Mouse (Mus musculus): ENCODE data around the gene Eri3.

The Eri3 gene

GRCm38 (mm10) chr4:117624660-117625059 is 74.5 kb downstream of the Eri3 start:
- no peak for DNase-seq (ENCODE audit: low spot score in 2 of 2)

GRCm38 (mm10) chr4:117628464-117628863 is 78.3 kb downstream of the Eri3 start:
- DNase-seq (ENCODE audit: low spot score in 2 of 2): no peak

GRCm38 (mm10) chr4:117630053-117630670 is 80.0 kb downstream of the Eri3 start:
- no peak for DNase-seq (ENCODE audit: low spot score in 2 of 2)

GRCm38 (mm10) chr4:117633527-117633926 is 83.4 kb downstream of the Eri3 start:
- no peak for DNase-seq (ENCODE audit: low spot score in 2 of 2)

- DNase-seq (ENCODE audit: low spot score in 2 of 2): no peak
Observed at GRCm38 (mm10) chr4:117634642-117635041, 84.5 kb downstream of the Eri3 start.

- DNase-seq (ENCODE audit: low spot score in 2 of 2): no peak
Observed at GRCm38 (mm10) chr4:117636152-117636551, 86.0 kb downstream of the Eri3 start.

GRCm38 (mm10) chr4:117636891-117637613 is 86.9 kb downstream of the Eri3 start:
- no peak for DNase-seq (ENCODE audit: low spot score in 2 of 2)

GRCm38 (mm10) chr4:117640925-117641703 is 90.9 kb downstream of the Eri3 start:
- no peak for DNase-seq (ENCODE audit: low spot score in 2 of 2)

- DNase-seq (ENCODE audit: low spot score in 2 of 2): no peak
Observed at GRCm38 (mm10) chr4:117641804-117642203, 91.6 kb downstream of the Eri3 start.

GRCm38 (mm10) chr4:117645031-117645435 is 94.9 kb downstream of the Eri3 start:
- DNase-seq (ENCODE audit: low spot score in 2 of 2): no peak

- no peak for DNase-seq (ENCODE audit: low spot score in 2 of 2)
Observed at GRCm38 (mm10) chr4:117645859-117646258, 95.7 kb downstream of the Eri3 start.

- DNase-seq (ENCODE audit: low spot score in 2 of 2): no peak
Observed at GRCm38 (mm10) chr4:117646496-117646895, 96.3 kb downstream of the Eri3 start.

GRCm38 (mm10) chr4:117646926-117647755 is 97.0 kb downstream of the Eri3 start:
- no peak for DNase-seq (ENCODE audit: low spot score in 2 of 2)

GRCm38 (mm10) chr4:117651626-117652101 is 101.5 kb downstream of the Eri3 start:
- DNase-seq (ENCODE audit: low spot score in 2 of 2): no peak

- no peak for DNase-seq (ENCODE audit: low spot score in 2 of 2)
Observed at GRCm38 (mm10) chr4:117652727-117653126, 102.6 kb downstream of the Eri3 start.

GRCm38 (mm10) chr4:117654016-117654702 is 104.0 kb downstream of the Eri3 start:
- DNase-seq (ENCODE audit: low spot score in 2 of 2): no peak

GRCm38 (mm10) chr4:117654703-117655499 is 104.7 kb downstream of the Eri3 start:
- DNase-seq (ENCODE audit: low spot score in 2 of 2): no peak

- no peak for DNase-seq (ENCODE audit: low spot score in 2 of 2)
Observed at GRCm38 (mm10) chr4:117655500-117655863, 105.3 kb downstream of the Eri3 start.

- DNase-seq (ENCODE audit: low spot score in 2 of 2): no peak
Observed at GRCm38 (mm10) chr4:117656961-117657360, 106.8 kb downstream of the Eri3 start.

- DNase-seq (ENCODE audit: low spot score in 2 of 2): no peak
Observed at GRCm38 (mm10) chr4:117657646-117658045, 107.5 kb downstream of the Eri3 start.

Data from spleen, postnatal 14 days (tissue).